Mouse (Mus musculus) neural tube, embryonic 12.5 days (tissue): ENCODE results near the gene Vwce. TPM values are rescaled to one million over a fixed set of nuclear protein-coding genes. Genes with fewer than 3 reads are reported as not detected.

Source experiments
- ATAC-seq: fragments of 200-750 bp; cut with Nextera tagmentation; 2 replicates; pipeline ENCODE4 v1.8.0; 2017; ENCODE audit warnings: low read depth, mild to moderate bottlenecking, moderate TSS enrichment, moderate library complexity; ENCODE audit not compliant: low FRiP score
- H3K27ac ChIP-seq: fragments of 300-500 bp; sonication (generic); 2 replicates; pipeline ENCODE4 v1.5.1; 2016
- H3K27me3 ChIP-seq: fragments of 300-500 bp; sonication (generic); replicated peaks from 2 replicates; pipeline ENCODE4 v1.6.1; 2016; ENCODE audit warnings: mild to moderate bottlenecking
- H3K36me3 ChIP-seq: fragments of 300-500 bp; sonication (generic); 2 replicates; pipeline ENCODE4 v1.6.1; 2016; ENCODE audit warnings: mild to moderate bottlenecking
- H3K4me1 ChIP-seq: fragments of 300-500 bp; sonication (generic); 2 replicates; pipeline ENCODE4 v1.6.1; 2016
- H3K4me2 ChIP-seq: fragments of 300-500 bp; sonication (generic); replicated peaks from 2 replicates; pipeline ENCODE4 v1.6.1; 2016; ENCODE audit warnings: mild to moderate bottlenecking
- H3K4me3 ChIP-seq: fragments of 300-500 bp; sonication (generic); 2 replicates; pipeline ENCODE4 v1.5.1; 2016
- H3K9ac ChIP-seq: fragments of 300-500 bp; sonication (generic); 2 replicates; pipeline ENCODE4 v1.6.1; 2016; ENCODE audit warnings: mild to moderate bottlenecking
- H3K9me3 ChIP-seq: fragments of 300-500 bp; sonication (generic); 2 replicates; pipeline ENCODE4 v1.6.1; 2016; ENCODE audit warnings: mild to moderate bottlenecking
- WGBS: fragments of 180-500 bp; shearing (Covaris S2); methylation state at CpG from one replicate; pipeline ENCODE4 v1.1.7; 2016; 5-methylcytosine and 5-hydroxymethylcytosine counted together
- polyA plus RNA-seq: library from polyadenylated mRNA; unstranded; fragments of >200 nt; fragmentation: Nextera tagmentation; extraction: Ambion mirVana; gene quantifications from 2 replicates; pipeline ENCODE4 v1.2.1, GENCODE M21; 2016

Vwce gene
- polyA plus RNA-seq, 1 experiment from 2014 or later, result 0.33 TPM

GRCm38 (mm10) chr19:10604534-10604933 lies 29.5 kb upstream of the Vwce start:
- Histone ChIP-seq H3K27me3 (no peaks in the 10 kb centered on the region), H3K27ac (peak overlapping the region; percentile 65; the same call in 1 of the 2 replicates), H3K4me1 (peaks cover 26% of the 10 kb centered on the region), H3K9ac (peak overlapping the region; percentile 68), H3K9me3 (no peaks in the 10 kb centered on the region), H3K36me3 (peaks cover 27% of the 10 kb centered on the region), H3K4me2 (peak overlapping the region; percentile 80), H3K4me3 (peak overlapping the region; percentile 98)
- WGBS, result 54% methylated on average over 3 of the region's 3 CpGs
- no peak for ATAC-seq

GRCm38 (mm10) chr19:10605293-10605900 lies 28.6 kb upstream of the Vwce start, which contains the start of the genes Ddb1 and Tkfc:
Gene Ddb1, plus strand, starts transcription at chr19:10605327.
Gene Tkfc, minus strand, starts transcription at chr19:10605654.
- H3K9me3 ChIP-seq, result no peaks in the 10 kb centered on the region
- peak within 1 kb of the TSS; percentile 80 for H3K4me2 ChIP-seq
- H3K27me3 ChIP-seq, result no peaks in the 10 kb centered on the region
- peaks cover 26% of the 10 kb centered on the region for H3K4me1 ChIP-seq
- H3K27ac ChIP-seq, result peak within 1 kb of the TSS; percentile 65
- H3K4me3 ChIP-seq, result peak within 1 kb of the TSS; percentile 98
- WGBS, result under 1% methylated on average over 49 of the region's 49 CpGs
- H3K9ac ChIP-seq, result peak within 1 kb of the TSS; percentile 90
- H3K36me3 ChIP-seq, result peaks cover 32% of the 10 kb centered on the region
- peak; percentile 95 for ATAC-seq

- Histone ChIP-seq H3K4me2 (peak overlapping the region; percentile 80), H3K4me3 (peak overlapping the region; percentile 98), H3K9me3 (no peaks in the 10 kb centered on the region), H3K9ac (peak overlapping the region; percentile 90), H3K36me3 (peaks cover 38% of the 10 kb centered on the region), H3K27me3 (no peaks in the 10 kb centered on the region), H3K27ac (peak overlapping the region; percentile 53; the same call in 1 of the 2 replicates), H3K4me1 (peaks cover 26% of the 10 kb centered on the region)
- 7% methylated on average over 20 of the region's 20 CpGs for WGBS
- peak; percentile 6; the same call in 1 of the 2 replicates for ATAC-seq
These were observed 28.0 kb upstream of the Vwce start for GRCm38 (mm10) chr19:10605901-10606622.

GRCm38 (mm10) chr19:10608573-10609240 lies 25.3 kb upstream of the Vwce start:
- Histone ChIP-seq H3K27me3 (no peaks in the 10 kb centered on the region), H3K4me2 (no peak overlapping the region), H3K4me1 (peaks cover 20% of the 10 kb centered on the region), H3K4me3 (no peak overlapping the region), H3K27ac (no peak overlapping the region), H3K9me3 (no peaks in the 10 kb centered on the region), H3K9ac (no peak overlapping the region), H3K36me3 (peaks cover 63% of the 10 kb centered on the region)
- 91% methylated on average over 5 of the region's 5 CpGs for WGBS
- no peak for ATAC-seq

- WGBS, result 4% methylated on average over 21 of the region's 21 CpGs
- Histone ChIP-seq H3K4me1 (peaks cover 15% of the 10 kb centered on the region), H3K27ac (no peak overlapping the region)
These were observed 882 bp downstream of the Vwce start for GRCm38 (mm10) chr19:10634872-10635318.

GRCm38 (mm10) chr19:10637840-10638239 lies 3.8 kb downstream of the Vwce start:
- Histone ChIP-seq H3K4me3 (no peak overlapping the region), H3K36me3 (no peaks in the 10 kb centered on the region), H3K27me3 (peaks cover 14% of the 10 kb centered on the region), H3K4me1 (peaks cover 15% of the 10 kb centered on the region), H3K27ac (no peak overlapping the region), H3K9me3 (no peaks in the 10 kb centered on the region), H3K9ac (no peak overlapping the region), H3K4me2 (no peak overlapping the region)
- 68% methylated on average over 7 of the region's 7 CpGs for WGBS
- no peak for ATAC-seq

More at GRCm38 (mm10) chr19:10634872-10635318, 882 bp downstream of the Vwce start:
- H3K9ac ChIP-seq, result peak overlapping the region; percentile 52
- peaks cover 19% of the 10 kb centered on the region for H3K36me3 ChIP-seq
- peak overlapping the region; percentile 80 for H3K4me2 ChIP-seq
- ATAC-seq, result peak; percentile 80
- peak overlapping the region; percentile 35 for H3K4me3 ChIP-seq
- no peaks in the 10 kb centered on the region for H3K9me3 ChIP-seq
- H3K27me3 ChIP-seq, result peaks cover 14% of the 10 kb centered on the region

GRCm38 (mm10) chr19:10640080-10640479 lies 6.1 kb downstream of the Vwce start:
- Histone ChIP-seq H3K27me3 (peaks cover 8% of the 10 kb centered on the region), H3K4me3 (no peak overlapping the region), H3K9ac (no peak overlapping the region), H3K9me3 (no peaks in the 10 kb centered on the region), H3K36me3 (no peaks in the 10 kb centered on the region), H3K4me1 (peaks cover 3% of the 10 kb centered on the region; the same call in 1 of the 2 replicates), H3K27ac (no peak overlapping the region), H3K4me2 (0 out of 2 replicates have a peak overlapping the region, but pooled peaks have one; percentile 7)
- WGBS, result 22% methylated on average over 5 of the region's 5 CpGs
- ATAC-seq, result no peak

- Histone ChIP-seq H3K27ac (no peak overlapping the region), H3K36me3 (no peaks in the 10 kb centered on the region), H3K27me3 (peaks cover 2% of the 10 kb centered on the region), H3K4me3 (no peak overlapping the region), H3K4me1 (no peaks in the 10 kb centered on the region), H3K9ac (no peak overlapping the region), H3K9me3 (no peaks in the 10 kb centered on the region), H3K4me2 (0 out of 2 replicates have a peak overlapping the region, but pooled peaks have one; percentile 7)
- ATAC-seq, result no peak
- WGBS, result 48% methylated on average over 13 of the region's 13 CpGs
These were observed 6.8 kb downstream of the Vwce start for GRCm38 (mm10) chr19:10640589-10641378.

GRCm38 (mm10) chr19:10645616-10646015 lies 11.6 kb downstream of the Vwce start:
- Histone ChIP-seq H3K27me3 (no peaks in the 10 kb centered on the region), H3K36me3 (no peaks in the 10 kb centered on the region), H3K4me1 (no peaks in the 10 kb centered on the region), H3K4me2 (no peak overlapping the region), H3K27ac (no peak overlapping the region), H3K9me3 (no peaks in the 10 kb centered on the region), H3K9ac (no peak overlapping the region), H3K4me3 (no peak overlapping the region)
- WGBS, result 92% methylated on average over 2 of the region's 2 CpGs
- ATAC-seq, result no peak

GRCm38 (mm10) chr19:10648156-10648555 lies 14.1 kb downstream of the Vwce start:
- Histone ChIP-seq H3K4me2 (no peak overlapping the region), H3K4me3 (no peak overlapping the region), H3K27me3 (no peaks in the 10 kb centered on the region), H3K9ac (no peak overlapping the region), H3K27ac (no peak overlapping the region), H3K9me3 (no peaks in the 10 kb centered on the region), H3K36me3 (no peaks in the 10 kb centered on the region), H3K4me1 (no peaks in the 10 kb centered on the region)
- ATAC-seq, result no peak
- 79% methylated on average over 8 of the region's 8 CpGs for WGBS

- ATAC-seq, result no peak
- no peak overlapping the region for H3K9ac ChIP-seq
- WGBS, result 46% methylated on average over 3 of the region's 3 CpGs
These were observed 22.0 kb downstream of the Vwce start for GRCm38 (mm10) chr19:10656058-10656457.

More at GRCm38 (mm10) chr19:10656058-10656457, 22.0 kb downstream of the Vwce start:
- Histone ChIP-seq H3K27ac (no peak overlapping the region), H3K4me2 (no peak overlapping the region), H3K27me3 (no peaks in the 10 kb centered on the region), H3K4me3 (no peak overlapping the region), H3K9me3 (no peaks in the 10 kb centered on the region), H3K4me1 (no peaks in the 10 kb centered on the region), H3K36me3 (no peaks in the 10 kb centered on the region)
